Mouse (Mus musculus): ENCODE measurements at regions not wholly inside any gene's neighbourhood (a gene's known extent, or its start where the extent isn't known, plus 50 kb on each side); places are given as distances from the start of the nearest gene placed in this dataset.

DNA sequence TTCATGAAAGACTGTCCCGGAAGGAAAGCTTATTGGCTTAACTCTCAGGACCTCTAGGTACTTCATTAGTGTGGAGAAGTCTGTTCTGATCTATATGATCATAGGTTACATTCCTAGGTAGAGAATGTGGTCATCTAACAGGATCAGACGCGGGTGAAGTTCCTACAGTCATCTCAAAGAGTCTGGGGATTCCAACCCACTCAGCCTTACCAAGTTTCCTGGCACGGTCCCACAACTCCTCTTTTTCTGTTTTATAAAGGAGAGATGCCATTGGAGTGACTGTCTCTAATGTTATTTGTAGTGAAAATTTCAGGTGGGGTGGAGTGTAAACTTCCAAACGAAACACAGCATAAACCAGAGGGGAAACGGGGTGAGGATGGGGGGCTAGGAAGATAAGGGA, 233.4 kb upstream of the Gm21798 start:
- TF ChIP-seq CTCF (IDR thresholded peaks at IDR 0.05; ENCODE audit: borderline replicate concordance, extremely low read depth, insufficient read depth, insufficient read length) (no peak), POLR2A (IDR thresholded peaks at IDR 0.05; ENCODE audit: borderline replicate concordance, extremely low read depth, insufficient read depth, insufficient read length, poor library complexity, severe bottlenecking) (no peak)

Data from brain, embryonic 14.5 days (tissue).